Mouse (Mus musculus): Measurements from ENCODE around the gene Pcbp2. TPM values are rescaled to one million over a fixed set of nuclear protein-coding genes. Genes with fewer than 3 reads are reported as not detected.

Gene Pcbp2
- 100 to 1,000 TPM; 401 to 459 TPM for total RNA-seq (2021)
- long read RNA-seq, experiment 1, partial matches to known transcripts: 12 of 50 reads
- long read RNA-seq, experiment 1, other reads (novel, unspliced or antisense): 33 of 50 reads
- long read RNA-seq, experiment 2, partial matches to known transcripts: 21 of 71 reads
- long read RNA-seq, experiment 2, other reads (novel, unspliced or antisense): 46 of 71 reads

GRCm38 (mm10) chr15:102470183-102470604 lies at the start of gene Pcbp2:
Gene Pcbp2 (plus strand): TSS chr15:102470539.
- intact Hi-C loops (cut with DNase I): loop anchor here (5.0 kb wide), 1 partner anchor 47 kb away; the partner anchor contains the start of genes Map3k12 and Tarbp2
- peak within 1 kb of the TSS; percentile 95 for H3K27ac ChIP-seq
- H3K4me3 ChIP-seq: peak within 1 kb of the TSS; percentile 97
- peak; percentile 95; the same call in 1 of the 2 replicates for TF ChIP-seq CTCF (IDR thresholded peaks at IDR 0.05)
- peak; percentile 98 for DNase-seq

- no peak for TF ChIP-seq CTCF (IDR thresholded peaks at IDR 0.05)
- DNase-seq: no peak
- intact Hi-C loops (cut with DNase I): loop anchor here (2.0 kb wide), 1 partner anchor 40 kb away; no protein-coding TSS in a partner anchor
- H3K27ac ChIP-seq: peak overlapping the region; percentile 55
- H3K4me3 ChIP-seq: no peak overlapping the region
Observed at GRCm38 (mm10) chr15:102420986-102421385, 49.4 kb upstream of the Pcbp2 start.

GRCm38 (mm10) chr15:102421437-102421836 lies 48.9 kb upstream of the Pcbp2 start:
- Histone ChIP-seq H3K27ac (peak overlapping the region; percentile 55), H3K4me3 (no peak overlapping the region)
- intact Hi-C loops (cut with DNase I): loop anchor here (2.0 kb wide), 1 partner anchor 41 kb away; no protein-coding TSS in a partner anchor
- no peak for DNase-seq
- TF ChIP-seq CTCF (IDR thresholded peaks at IDR 0.05): peak; percentile 82

- Histone ChIP-seq H3K27ac (peak overlapping the region; percentile 61; the same call in 1 of the 2 replicates), H3K4me3 (no peak overlapping the region)
- DNase-seq: no peak
- no peak for TF ChIP-seq CTCF (IDR thresholded peaks at IDR 0.05)
- intact Hi-C loops (cut with DNase I): no loop called here
Observed at GRCm38 (mm10) chr15:102423602-102424240, 46.6 kb upstream of the Pcbp2 start.

GRCm38 (mm10) chr15:102424657-102425056 lies 45.7 kb upstream of the Pcbp2 start:
- no peak for DNase-seq
- no peak for TF ChIP-seq CTCF (IDR thresholded peaks at IDR 0.05)
- Histone ChIP-seq H3K4me3 (no peak overlapping the region), H3K27ac (peak overlapping the region; percentile 61)
- intact Hi-C loops (cut with DNase I): no loop called here

- intact Hi-C loops (cut with DNase I): no loop called here
- no peak for TF ChIP-seq CTCF (IDR thresholded peaks at IDR 0.05)
Observed at GRCm38 (mm10) chr15:102426963-102427362, 43.4 kb upstream of the Pcbp2 start.

GRCm38 (mm10) chr15:102432046-102432445 lies 38.3 kb upstream of the Pcbp2 start:
- no peak overlapping the region for H3K27ac ChIP-seq
- intact Hi-C loops (cut with DNase I): no loop called here
- no peak overlapping the region for H3K4me3 ChIP-seq
- no peak for TF ChIP-seq CTCF (IDR thresholded peaks at IDR 0.05)
- DNase-seq: no peak

More at GRCm38 (mm10) chr15:102426963-102427362, 43.4 kb upstream of the Pcbp2 start:
- no peak overlapping the region for H3K4me3 ChIP-seq
- DNase-seq: no peak
- no peak overlapping the region for H3K27ac ChIP-seq

GRCm38 (mm10) chr15:102433173-102433572 lies 37.2 kb upstream of the Pcbp2 start:
- intact Hi-C loops (cut with DNase I): no loop called here
- no peak overlapping the region for H3K27ac ChIP-seq
- no peak for TF ChIP-seq CTCF (IDR thresholded peaks at IDR 0.05)
- DNase-seq: no peak
- no peak overlapping the region for H3K4me3 ChIP-seq

GRCm38 (mm10) chr15:102442490-102442889 lies 27.8 kb upstream of the Pcbp2 start:
- TF ChIP-seq CTCF (IDR thresholded peaks at IDR 0.05): peak; percentile 93; the same call in 1 of the 2 replicates
- Histone ChIP-seq H3K27ac (no peak overlapping the region), H3K4me3 (no peak overlapping the region)
- intact Hi-C loops (cut with DNase I): loop anchor here (1.0 to 5.0 kb wide), 2 partner anchors 61 to 100 kb away; no protein-coding TSS in a partner anchor
- DNase-seq: peak; percentile 88

GRCm38 (mm10) chr15:102445146-102445545 lies 25.2 kb upstream of the Pcbp2 start, which contains the start of gene Amhr2:
Gene Amhr2 (plus strand): TSS chr15:102445367.
- no peak for DNase-seq
- TF ChIP-seq CTCF (IDR thresholded peaks at IDR 0.05): no peak
- no peak within 1 kb of the TSS for H3K27ac ChIP-seq
- H3K4me3 ChIP-seq: no peak within 1 kb of the TSS
- intact Hi-C loops (cut with DNase I): no loop called here

GRCm38 (mm10) chr15:102446448-102446847 lies 23.9 kb upstream of the Pcbp2 start:
- no peak for TF ChIP-seq CTCF (IDR thresholded peaks at IDR 0.05)
- no peak overlapping the region for H3K27ac ChIP-seq
- intact Hi-C loops (cut with DNase I): no loop called here
- H3K4me3 ChIP-seq: no peak overlapping the region
- DNase-seq: no peak

- intact Hi-C loops (cut with DNase I): no loop called here
- TF ChIP-seq CTCF (IDR thresholded peaks at IDR 0.05): no peak
- no peak overlapping the region for H3K4me3 ChIP-seq
- H3K27ac ChIP-seq: no peak overlapping the region
- no peak for DNase-seq
Observed at GRCm38 (mm10) chr15:102449366-102449765, 21.0 kb upstream of the Pcbp2 start.

GRCm38 (mm10) chr15:102450928-102451327 lies 19.4 kb upstream of the Pcbp2 start:
- TF ChIP-seq CTCF (IDR thresholded peaks at IDR 0.05): no peak
- intact Hi-C loops (cut with DNase I): no loop called here
- DNase-seq: no peak
- H3K4me3 ChIP-seq: peak overlapping the region; percentile 40
- H3K27ac ChIP-seq: no peak overlapping the region; the same call in 1 of the 2 replicates
